Mouse (Mus musculus): ENCODE data around the gene Clpp.

DNA sequence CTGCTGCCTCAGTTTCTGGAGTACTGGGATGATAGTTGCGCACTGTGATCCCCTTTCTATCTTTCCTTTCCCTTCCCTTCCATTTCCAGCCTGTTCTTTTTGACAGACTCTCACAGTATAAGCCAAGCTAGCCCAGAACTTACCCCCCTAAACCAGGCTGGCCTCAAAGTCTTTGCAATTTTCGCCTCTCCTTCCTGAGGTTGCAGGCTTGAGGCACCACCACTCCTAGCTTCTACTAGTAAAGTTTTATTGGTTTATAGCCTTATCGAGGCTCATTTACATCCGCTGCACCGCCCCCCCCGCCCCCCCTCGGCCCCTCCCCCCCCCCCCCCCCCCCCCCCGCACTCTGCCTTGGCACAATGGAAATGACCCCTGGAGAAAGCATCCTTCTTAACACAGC lies 10.6 kb upstream of the Clpp start:
- no peak for TF ChIP-seq CTCF (IDR thresholded peaks at IDR 0.05; ENCODE audit: borderline replicate concordance, extremely low read depth, insufficient read depth, insufficient read length)
- no peak for TF ChIP-seq POLR2A (IDR thresholded peaks at IDR 0.05; ENCODE audit: borderline replicate concordance, extremely low read depth, insufficient read depth, insufficient read length, poor library complexity, severe bottlenecking)

Data from brain, embryonic 14.5 days (tissue).